Mouse (Mus musculus) liver, embryonic 12.5 days (tissue): ENCODE data around the gene Csnk2b. TPM values are rescaled to one million over a fixed set of nuclear protein-coding genes. Genes with fewer than 3 reads are reported as not detected.

Experiments
- ATAC-seq: fragments of 200-750 bp; cut with Nextera tagmentation; 2 replicates; pipeline ENCODE4 v1.8.0; 2017; ENCODE audit warnings: moderate number of reproducible peaks, mild to moderate bottlenecking, moderate library complexity
- H3K27ac ChIP-seq: fragments of 300-500 bp; sonication (generic); 2 replicates; pipeline ENCODE4 v1.5.1; 2016; ENCODE audit warnings: mild to moderate bottlenecking
- H3K27me3 ChIP-seq: fragments of 300-500 bp; sonication (generic); replicated peaks from 2 replicates; pipeline ENCODE4 v1.6.1; 2016; ENCODE audit warnings: mild to moderate bottlenecking, moderate library complexity
- H3K36me3 ChIP-seq: fragments of 300-500 bp; sonication (generic); 2 replicates; pipeline ENCODE4 v1.6.1; 2016; ENCODE audit warnings: mild to moderate bottlenecking, moderate library complexity
- H3K4me1 ChIP-seq: fragments of 300-500 bp; sonication (generic); 2 replicates; pipeline ENCODE4 v1.6.1; 2016
- H3K4me2 ChIP-seq: fragments of 300-500 bp; sonication (generic); 2 replicates; pipeline ENCODE4 v1.6.1; 2016; ENCODE audit warnings: mild to moderate bottlenecking, moderate library complexity
- H3K4me3 ChIP-seq: fragments of 300-500 bp; sonication (generic); 2 replicates; pipeline ENCODE4 v1.5.1; 2016; ENCODE audit warnings: mild to moderate bottlenecking, moderate library complexity
- H3K9ac ChIP-seq: fragments of 300-500 bp; sonication (generic); 2 replicates; pipeline ENCODE4 v1.6.1; 2016; ENCODE audit warnings: mild to moderate bottlenecking, moderate library complexity
- H3K9me3 ChIP-seq: fragments of 300-500 bp; sonication (generic); replicated peaks from 2 replicates; pipeline ENCODE4 v1.6.1; 2016; ENCODE audit warnings: mild to moderate bottlenecking, moderate library complexity
- WGBS: fragments of 180-500 bp; shearing (Covaris S2); methylation state at CpG from one replicate; pipeline ENCODE4 v1.1.7; 2016; ENCODE audit not compliant: insufficient replicate concordance; 5-methylcytosine and 5-hydroxymethylcytosine counted together
- polyA plus RNA-seq: library from polyadenylated mRNA; unstranded; fragments of >200 nt; fragmentation: Nextera tagmentation; extraction: Ambion mirVana; gene quantifications from 2 replicates; pipeline ENCODE4 v1.2.1, GENCODE M21; 2016

Csnk2b gene
- polyA plus RNA-seq, 1 experiment from 2014 or later, result 192 TPM

DNA sequence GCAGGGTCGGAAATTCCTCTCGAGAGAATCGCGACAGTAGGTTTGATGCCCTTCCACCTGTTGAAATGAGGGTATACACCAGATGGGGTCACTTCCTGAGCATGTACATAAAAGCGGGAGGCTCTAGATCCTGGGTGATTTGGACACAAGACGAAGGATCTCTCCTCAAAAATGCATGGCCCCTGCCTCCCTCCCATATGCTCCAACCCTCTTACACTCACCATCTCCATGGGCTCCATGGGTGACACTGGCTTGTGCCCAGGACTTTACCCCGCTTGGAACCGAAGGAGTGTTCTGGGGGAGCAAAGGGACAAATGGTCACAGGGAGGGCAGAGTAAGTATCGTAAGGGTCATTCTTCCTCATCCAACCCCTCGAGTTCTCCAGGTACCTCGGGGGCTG is 39.6 kb upstream of the Csnk2b start:
- 86% methylated on average over 11 of the region's 11 CpGs for WGBS
- Histone ChIP-seq H3K36me3 (peaks cover 65% of the 10 kb centered on the region), H3K4me3 (no peak overlapping the region), H3K9ac (0 out of 2 replicates have a peak overlapping the region, but pooled peaks have one; percentile 15), H3K9me3 (no peaks in the 10 kb centered on the region), H3K4me1 (peaks cover 39% of the 10 kb centered on the region), H3K27me3 (no peaks in the 10 kb centered on the region), H3K27ac (no peak overlapping the region), H3K4me2 (no peak overlapping the region)
- ATAC-seq, result no peak

DNA sequence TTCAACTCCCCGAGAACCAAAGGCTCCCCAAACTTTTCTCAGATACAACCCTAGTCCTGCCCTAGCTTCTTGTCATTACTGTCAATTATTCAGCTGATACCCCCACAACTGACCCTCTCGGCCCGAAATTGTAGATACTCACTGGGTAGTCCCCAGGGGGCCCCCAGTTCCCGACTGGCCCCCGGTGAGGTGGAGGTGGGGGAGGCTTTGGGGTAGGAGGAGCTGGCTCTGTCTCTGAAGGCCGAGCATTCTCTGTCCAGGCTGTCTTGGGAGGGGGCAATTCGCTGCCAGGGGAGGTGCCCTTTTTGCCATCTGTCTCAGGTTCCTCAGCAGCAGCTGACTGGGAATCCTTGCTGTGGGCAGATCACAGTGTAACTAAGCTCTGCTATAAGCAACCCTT is 37.8 kb upstream of the Csnk2b start:
- Histone ChIP-seq H3K9me3 (no peaks in the 10 kb centered on the region), H3K27ac (no peak overlapping the region), H3K27me3 (no peaks in the 10 kb centered on the region), H3K4me3 (no peak overlapping the region), H3K9ac (no peak overlapping the region), H3K4me2 (no peak overlapping the region), H3K4me1 (peaks cover 30% of the 10 kb centered on the region), H3K36me3 (peaks cover 83% of the 10 kb centered on the region)
- WGBS, result 80% methylated on average over 7 of the region's 7 CpGs
- ATAC-seq, result no peak

DNA sequence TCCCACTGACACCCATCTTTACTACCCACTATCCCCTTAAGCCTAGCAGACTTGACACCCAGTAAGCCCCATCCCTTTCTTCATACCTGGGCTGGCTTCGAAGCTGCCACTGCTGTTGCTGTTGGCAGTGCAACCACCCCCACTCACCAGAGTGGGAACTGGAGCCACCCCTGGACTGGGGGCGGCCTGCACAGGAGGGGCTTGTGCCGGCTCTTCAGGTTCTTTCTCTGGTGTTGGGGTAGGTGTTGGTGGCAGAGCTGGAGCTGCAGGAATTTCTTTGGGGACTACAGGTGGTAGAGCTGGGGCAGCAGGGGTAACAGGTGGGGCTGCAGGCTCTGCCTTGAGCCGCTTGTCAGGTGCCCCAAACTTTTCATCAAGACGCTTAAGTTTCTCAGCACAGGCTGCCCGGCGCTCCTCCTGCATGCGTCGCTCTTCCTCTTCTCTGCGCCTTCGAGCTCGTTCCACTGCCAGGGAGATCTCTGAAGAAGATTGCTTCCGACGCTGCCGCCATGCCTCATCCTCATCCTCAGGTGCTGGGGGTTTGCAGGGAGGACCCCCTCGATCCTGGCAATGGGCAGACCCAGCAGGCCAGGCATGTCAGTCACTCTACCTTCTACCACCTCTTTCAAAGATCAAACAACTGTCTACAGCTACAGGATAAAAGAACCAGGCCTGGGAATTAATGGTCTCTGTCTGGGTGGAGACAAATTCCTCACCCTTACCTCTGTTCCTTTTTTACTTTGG is 37.2 kb upstream of the Csnk2b start:
- Histone ChIP-seq H3K4me2 (no peak overlapping the region), H3K27me3 (no peaks in the 10 kb centered on the region), H3K36me3 (peaks cover 89% of the 10 kb centered on the region), H3K27ac (no peak overlapping the region), H3K9ac (no peak overlapping the region), H3K4me1 (peaks cover 30% of the 10 kb centered on the region), H3K4me3 (no peak overlapping the region), H3K9me3 (no peaks in the 10 kb centered on the region)
- no peak for ATAC-seq
- 84% methylated on average over 16 of the region's 16 CpGs for WGBS

DNA sequence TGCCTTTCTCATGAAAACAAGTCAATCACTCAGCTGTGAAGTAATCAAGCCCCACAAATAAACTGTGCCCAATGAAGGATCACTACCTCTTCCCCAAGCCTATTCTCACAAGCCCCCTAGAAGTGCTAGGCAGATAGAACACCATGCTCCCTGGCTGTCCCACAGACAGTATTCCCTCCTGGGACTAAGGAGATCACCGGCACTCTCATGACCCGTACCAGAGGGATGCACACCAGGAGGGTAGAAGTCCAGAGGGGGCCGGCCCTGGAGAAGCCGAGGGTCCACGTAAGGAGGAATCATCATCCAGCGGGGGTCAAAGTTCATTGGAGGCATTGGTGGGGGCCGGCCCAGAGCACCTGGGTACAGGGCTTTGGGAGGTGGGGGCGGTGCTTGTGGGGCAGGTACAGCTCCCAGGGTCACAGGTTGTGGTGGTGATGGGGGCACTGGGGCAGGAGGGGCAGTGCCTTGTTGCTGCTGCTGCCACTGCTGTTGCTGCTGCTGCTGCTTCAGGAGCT is 35.9 kb upstream of the Csnk2b start:
- Histone ChIP-seq H3K9me3 (no peaks in the 10 kb centered on the region), H3K27me3 (no peaks in the 10 kb centered on the region), H3K4me2 (no peak overlapping the region), H3K4me1 (peaks cover 17% of the 10 kb centered on the region), H3K4me3 (no peak overlapping the region), H3K36me3 (peaks cover 100% of the 10 kb centered on the region), H3K27ac (no peak overlapping the region), H3K9ac (no peak overlapping the region)
- no peak for ATAC-seq
- WGBS, result 85% methylated on average over 8 of the region's 8 CpGs

DNA sequence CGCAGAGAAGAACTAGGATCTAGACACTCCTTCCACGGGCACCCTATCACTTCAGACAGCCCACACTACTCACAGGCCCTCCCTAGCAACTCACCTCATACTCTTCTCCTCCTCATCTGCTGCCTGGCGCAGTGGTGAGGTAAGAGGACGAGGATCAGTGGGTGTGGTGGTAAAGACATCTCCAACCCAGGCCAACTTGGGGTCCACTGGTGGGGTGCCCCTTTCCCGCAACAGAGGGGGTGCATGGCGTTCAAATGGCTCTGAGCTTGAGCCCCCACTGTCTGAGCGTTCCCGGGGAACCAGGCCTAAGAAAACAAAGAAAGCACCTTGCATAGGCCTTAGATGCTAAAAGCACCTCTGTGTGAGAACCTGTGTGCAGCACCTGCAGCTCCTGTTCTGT is 35.4 kb upstream of the Csnk2b start:
- Histone ChIP-seq H3K4me2 (no peak overlapping the region), H3K27me3 (no peaks in the 10 kb centered on the region), H3K9ac (no peak overlapping the region), H3K36me3 (peaks cover 100% of the 10 kb centered on the region), H3K4me1 (peaks cover 12% of the 10 kb centered on the region), H3K9me3 (no peaks in the 10 kb centered on the region), H3K4me3 (no peak overlapping the region), H3K27ac (no peak overlapping the region)
- no peak for ATAC-seq
- 86% methylated on average over 8 of the region's 8 CpGs for WGBS

DNA sequence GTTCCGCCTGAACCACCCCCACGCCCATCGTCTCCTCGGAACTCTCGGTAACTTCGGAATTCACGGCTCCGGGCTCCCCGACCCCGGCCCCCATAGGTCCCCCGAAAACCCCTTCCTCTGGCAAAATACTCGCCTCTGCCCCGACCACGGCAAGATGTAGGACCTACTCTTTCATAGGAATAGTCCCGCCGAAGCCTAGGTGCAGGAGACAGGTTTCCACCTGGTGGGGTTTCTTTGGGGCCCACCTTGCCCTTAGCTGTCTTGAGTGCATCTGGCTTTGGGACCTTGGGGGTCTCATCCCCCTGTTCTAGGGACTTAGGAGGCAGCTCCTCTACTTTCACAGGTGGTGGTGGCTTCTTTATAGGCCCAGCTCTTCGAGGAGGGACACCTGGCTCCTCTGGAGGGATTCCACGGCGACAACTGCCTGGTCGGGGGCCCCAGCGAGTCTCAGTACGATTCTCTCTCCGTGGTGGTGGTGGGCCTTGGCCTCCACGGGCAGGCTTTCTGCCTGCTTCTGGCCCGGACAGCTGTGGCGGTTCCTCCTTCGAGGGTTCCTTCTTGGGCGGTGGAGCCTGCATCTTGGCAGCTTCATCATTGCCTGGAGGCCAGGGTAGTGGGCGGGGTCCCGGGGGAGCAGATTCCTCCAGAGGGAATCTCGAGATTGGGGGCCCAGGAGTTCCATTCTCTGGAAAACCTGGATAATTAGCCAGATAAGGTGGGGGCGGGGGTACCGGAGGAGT is 34.8 kb upstream of the Csnk2b start:
- 86% methylated on average over 33 of the region's 33 CpGs for WGBS
- no peak overlapping the region for H3K27ac ChIP-seq
- peaks cover 6% of the 10 kb centered on the region; the same call in 1 of the 2 replicates for H3K4me1 ChIP-seq
- H3K4me3 ChIP-seq, result no peak overlapping the region
- peaks cover 100% of the 10 kb centered on the region for H3K36me3 ChIP-seq
- no peak overlapping the region for H3K9ac ChIP-seq
- H3K4me2 ChIP-seq, result no peak overlapping the region
- H3K9me3 ChIP-seq, result no peaks in the 10 kb centered on the region
- no peaks in the 10 kb centered on the region for H3K27me3 ChIP-seq
- no peak for ATAC-seq

DNA sequence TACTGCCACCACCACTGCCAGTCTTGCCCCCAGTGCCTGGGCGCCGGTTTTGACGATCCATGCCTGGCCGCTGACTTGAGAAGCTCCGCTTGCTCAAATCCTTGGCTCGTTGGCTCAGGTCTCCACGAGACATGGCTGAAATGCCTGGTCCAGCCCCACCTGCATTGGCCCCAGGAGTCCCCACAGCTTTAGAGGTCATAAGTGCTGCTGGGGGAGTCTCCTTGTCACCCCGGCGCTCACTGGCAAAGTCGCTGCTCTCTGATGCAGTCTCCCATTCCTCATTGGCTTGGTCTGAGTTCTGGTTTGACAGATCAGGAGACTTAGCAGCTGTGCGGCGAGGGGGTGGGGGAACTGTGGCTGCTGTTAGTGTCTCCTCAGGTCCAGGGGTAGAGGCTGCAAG is 33.6 kb upstream of the Csnk2b start:
- 94% methylated on average over 12 of the region's 12 CpGs for WGBS
- no peak for ATAC-seq
- H3K4me2 ChIP-seq, result no peak overlapping the region

DNA sequence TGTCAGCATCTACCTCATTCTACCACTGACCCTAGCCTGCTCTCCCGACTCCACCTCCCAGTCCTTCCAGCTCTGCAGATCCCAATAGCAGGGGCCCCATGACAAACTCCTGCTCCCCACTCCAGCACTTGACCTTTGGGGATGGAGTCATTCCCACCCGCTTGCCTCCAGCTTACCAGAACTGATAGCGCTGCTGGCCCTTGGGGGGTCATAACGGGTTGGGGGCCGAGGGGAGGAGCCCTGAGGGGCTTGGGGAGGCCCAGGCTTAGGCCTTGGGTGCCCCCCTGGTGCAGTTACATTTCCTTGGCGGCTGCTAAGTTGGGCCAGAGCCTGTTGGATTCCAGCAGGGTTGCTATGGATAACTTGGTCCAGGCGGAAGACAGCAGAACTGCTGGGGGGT is 32.8 kb upstream of the Csnk2b start:
- ATAC-seq, result no peak
- no peak overlapping the region for H3K9ac ChIP-seq
- 90% methylated on average over 7 of the region's 7 CpGs for WGBS

More for the DNA sequence above, 33.6 kb upstream of the Csnk2b start:
- no peak overlapping the region for H3K4me3 ChIP-seq
- H3K9ac ChIP-seq, result no peak overlapping the region
- peaks cover 5% of the 10 kb centered on the region; the same call in 1 of the 2 replicates for H3K4me1 ChIP-seq
- H3K27me3 ChIP-seq, result no peaks in the 10 kb centered on the region
- H3K9me3 ChIP-seq, result no peaks in the 10 kb centered on the region
- H3K27ac ChIP-seq, result no peak overlapping the region
- peaks cover 99% of the 10 kb centered on the region for H3K36me3 ChIP-seq

DNA sequence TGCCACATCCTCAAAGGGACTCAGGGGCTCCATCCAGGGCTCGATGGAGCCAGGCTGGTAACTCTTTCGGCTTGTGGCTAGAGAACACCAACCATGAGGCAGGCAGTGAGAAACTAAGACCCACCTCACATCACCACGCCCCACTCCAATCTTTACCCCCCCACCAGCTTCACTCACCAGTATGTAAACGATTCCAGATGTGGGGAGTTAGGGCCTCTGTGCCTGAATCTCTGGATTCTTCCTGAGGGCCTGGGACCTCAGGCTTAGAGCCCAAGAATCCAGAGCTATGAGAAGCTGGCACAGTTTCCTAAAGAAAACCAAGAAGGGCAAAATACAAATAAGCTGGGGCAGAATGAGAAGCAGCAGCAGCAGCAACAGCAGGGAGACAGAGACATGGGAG is 32.1 kb upstream of the Csnk2b start:
- Histone ChIP-seq H3K27me3 (no peaks in the 10 kb centered on the region), H3K4me2 (no peak overlapping the region), H3K4me1 (peaks cover 9% of the 10 kb centered on the region; the same call in 1 of the 2 replicates), H3K27ac (no peak overlapping the region), H3K4me3 (no peak overlapping the region), H3K36me3 (peaks cover 99% of the 10 kb centered on the region), H3K9ac (no peak overlapping the region), H3K9me3 (no peaks in the 10 kb centered on the region)
- no peak for ATAC-seq
- WGBS, result 86% methylated on average over 4 of the region's 4 CpGs

More for the DNA sequence above, 32.8 kb upstream of the Csnk2b start:
- Histone ChIP-seq H3K4me3 (no peak overlapping the region), H3K4me2 (no peak overlapping the region), H3K27me3 (no peaks in the 10 kb centered on the region), H3K36me3 (peaks cover 99% of the 10 kb centered on the region), H3K4me1 (peaks cover 5% of the 10 kb centered on the region; the same call in 1 of the 2 replicates), H3K27ac (no peak overlapping the region), H3K9me3 (no peaks in the 10 kb centered on the region)

DNA sequence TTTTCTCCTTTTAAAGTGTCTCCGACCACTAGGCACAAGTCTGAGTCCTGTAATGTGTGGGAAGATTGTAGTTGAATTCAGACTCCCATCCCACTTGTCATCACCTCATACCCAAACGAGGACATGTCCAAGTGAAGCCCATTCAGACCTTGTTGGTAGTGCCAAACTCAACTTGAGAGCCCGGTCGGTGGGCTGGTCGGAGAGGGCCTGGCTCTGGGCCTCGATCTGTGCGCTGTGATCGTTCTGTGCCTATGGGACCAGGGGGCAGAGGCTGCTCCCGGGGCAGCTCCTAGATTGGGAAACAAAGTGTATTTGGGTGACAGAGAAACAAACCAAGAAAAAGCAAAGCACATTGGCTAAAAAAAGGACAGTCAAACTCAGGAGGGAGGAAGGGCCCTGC is 31.2 kb upstream of the Csnk2b start:
- Histone ChIP-seq H3K4me2 (no peak overlapping the region), H3K9me3 (no peaks in the 10 kb centered on the region), H3K4me1 (peaks cover 9% of the 10 kb centered on the region; the same call in 1 of the 2 replicates), H3K4me3 (no peak overlapping the region), H3K36me3 (peaks cover 99% of the 10 kb centered on the region), H3K9ac (no peak overlapping the region), H3K27ac (no peak overlapping the region), H3K27me3 (no peaks in the 10 kb centered on the region)
- no peak for ATAC-seq
- WGBS, result 93% methylated on average over 9 of the region's 9 CpGs

DNA sequence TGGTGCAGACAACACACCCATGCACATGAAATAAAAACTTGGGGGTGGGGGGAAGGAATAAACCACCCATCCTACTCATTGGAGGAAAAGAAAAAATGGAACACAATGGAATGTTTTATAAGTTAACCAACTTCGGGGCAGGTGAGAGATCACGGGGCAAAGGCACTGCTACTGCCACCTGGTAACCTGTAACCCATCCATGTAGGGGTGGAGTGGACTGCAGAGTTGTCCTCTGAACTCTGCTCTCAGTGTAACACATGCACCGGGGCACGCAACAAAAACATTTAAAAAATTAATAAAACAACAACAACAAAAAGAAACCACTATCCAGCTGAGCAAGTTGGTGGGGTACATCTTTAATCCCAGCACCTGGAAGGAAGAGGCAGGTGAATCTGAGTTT is 30.3 kb upstream of the Csnk2b start:
- H3K36me3 ChIP-seq, result peaks cover 99% of the 10 kb centered on the region
- H3K9me3 ChIP-seq, result no peaks in the 10 kb centered on the region
- H3K4me2 ChIP-seq, result no peak overlapping the region
- no peak overlapping the region for H3K27ac ChIP-seq
- no peak for ATAC-seq
- H3K9ac ChIP-seq, result no peak overlapping the region
- peaks cover 9% of the 10 kb centered on the region; the same call in 1 of the 2 replicates for H3K4me1 ChIP-seq
- H3K4me3 ChIP-seq, result no peak overlapping the region
- 90% methylated on average over 4 of the region's 4 CpGs for WGBS
- no peaks in the 10 kb centered on the region for H3K27me3 ChIP-seq
